Mouse (Mus musculus): Measurements from ENCODE around the gene Rhoc.
"Not testable (repeated sequence)": the region's sequence is repeated elsewhere in the genome, so short reads cannot be mapped to it uniquely, and the experiment has no call there.

The Rhoc gene

GRCm38 (mm10) chr3:104788075-104788474 is at the start of gene Rhoc:
Gene Rhoc, plus strand, starts transcription at chr3:104788375.
- no peak for DNase-seq (ENCODE audit: low spot score)

GRCm38 (mm10) chr3:104741954-104742353 is 46.2 kb upstream of the Rhoc start:
- DNase-seq (ENCODE audit: low spot score), result no peak

- no peak for DNase-seq (ENCODE audit: low spot score)
Measured at GRCm38 (mm10) chr3:104743161-104743560, 45.0 kb upstream of the Rhoc start.

- no peak for DNase-seq (ENCODE audit: low spot score)
Measured at GRCm38 (mm10) chr3:104743864-104744263, 44.3 kb upstream of the Rhoc start.

GRCm38 (mm10) chr3:104752845-104753244 is 35.3 kb upstream of the Rhoc start:
- DNase-seq (ENCODE audit: low spot score), result not testable (repeated sequence)

GRCm38 (mm10) chr3:104758406-104758805 is 29.8 kb upstream of the Rhoc start:
- DNase-seq (ENCODE audit: low spot score), result no peak

GRCm38 (mm10) chr3:104758869-104759268 is 29.3 kb upstream of the Rhoc start:
- no peak for DNase-seq (ENCODE audit: low spot score)

GRCm38 (mm10) chr3:104762103-104762863 is 25.9 kb upstream of the Rhoc start:
- not testable (repeated sequence) for DNase-seq (ENCODE audit: low spot score)

- DNase-seq (ENCODE audit: low spot score), result no peak
Measured at GRCm38 (mm10) chr3:104765021-104765420, 23.2 kb upstream of the Rhoc start.

GRCm38 (mm10) chr3:104767141-104767540 is 21.0 kb upstream of the Rhoc start:
- no peak for DNase-seq (ENCODE audit: low spot score)

- no peak for DNase-seq (ENCODE audit: low spot score)
Measured at GRCm38 (mm10) chr3:104767716-104768115, 20.5 kb upstream of the Rhoc start.

GRCm38 (mm10) chr3:104769135-104769534 is 19.0 kb upstream of the Rhoc start:
- DNase-seq (ENCODE audit: low spot score), result no peak

GRCm38 (mm10) chr3:104770035-104770434 is 18.1 kb upstream of the Rhoc start:
- DNase-seq (ENCODE audit: low spot score), result peak; percentile 44

GRCm38 (mm10) chr3:104770918-104771317 is 17.3 kb upstream of the Rhoc start:
- no peak for DNase-seq (ENCODE audit: low spot score)

GRCm38 (mm10) chr3:104771460-104771859 is 16.7 kb upstream of the Rhoc start:
- no peak for DNase-seq (ENCODE audit: low spot score)

GRCm38 (mm10) chr3:104773301-104773700 is 14.9 kb upstream of the Rhoc start:
- no peak for DNase-seq (ENCODE audit: low spot score)

GRCm38 (mm10) chr3:104777342-104777741 is 10.8 kb upstream of the Rhoc start:
- DNase-seq (ENCODE audit: low spot score), result no peak

- DNase-seq (ENCODE audit: low spot score), result peak; percentile 78
Measured at GRCm38 (mm10) chr3:104779949-104780348, 8.2 kb upstream of the Rhoc start.

- DNase-seq (ENCODE audit: low spot score), result peak; percentile 77
Measured at GRCm38 (mm10) chr3:104780561-104781420, 7.4 kb upstream of the Rhoc start, which contains the start of gene Ppm1j. Gene Ppm1j, plus strand, starts transcription at chr3:104781056.

GRCm38 (mm10) chr3:104781471-104781903 is 6.7 kb upstream of the Rhoc start, which contains the start of gene Fam19a3:
Gene Fam19a3, minus strand, starts transcription at chr3:104781840.
- DNase-seq (ENCODE audit: low spot score), result no peak

GRCm38 (mm10) chr3:104782061-104782681 is 6.0 kb upstream of the Rhoc start:
- DNase-seq (ENCODE audit: low spot score), result no peak

GRCm38 (mm10) chr3:104783971-104784500 is 4.1 kb upstream of the Rhoc start:
- DNase-seq (ENCODE audit: low spot score), result no peak
